Mouse (Mus musculus): ENCODE results near the gene Moap1.

Moap1 gene

GRCm38 (mm10) chr12:102705906-102706640 lies 37.4 kb downstream of the Moap1 start:
- DNase-seq (ENCODE audit: low read depth, low spot score), result peak; percentile 60

- DNase-seq (ENCODE audit: low read depth, low spot score), result peak; percentile 43
These were observed 38.1 kb downstream of the Moap1 start for GRCm38 (mm10) chr12:102705216-102705871.

- DNase-seq (ENCODE audit: low read depth, low spot score), result no peak
These were observed 38.8 kb downstream of the Moap1 start, which contains the start of gene Itpk1 for GRCm38 (mm10) chr12:102704457-102705198. Itpk1 (minus strand) TSS chr12:102704930.

GRCm38 (mm10) chr12:102703921-102704408 lies 39.5 kb downstream of the Moap1 start:
- DNase-seq (ENCODE audit: low read depth, low spot score), result no peak

GRCm38 (mm10) chr12:102703441-102703840 lies 40.0 kb downstream of the Moap1 start:
- DNase-seq (ENCODE audit: low read depth, low spot score), result no peak

- no peak for DNase-seq (ENCODE audit: low read depth, low spot score)
These were observed 40.4 kb downstream of the Moap1 start for GRCm38 (mm10) chr12:102703111-102703412.

- no peak for DNase-seq (ENCODE audit: low read depth, low spot score)
These were observed 40.9 kb downstream of the Moap1 start for GRCm38 (mm10) chr12:102702356-102703110.

GRCm38 (mm10) chr12:102701691-102702207 lies 41.7 kb downstream of the Moap1 start:
- no peak for DNase-seq (ENCODE audit: low read depth, low spot score)

- no peak for DNase-seq (ENCODE audit: low read depth, low spot score)
These were observed 43.0 kb downstream of the Moap1 start for GRCm38 (mm10) chr12:102700453-102700852.

GRCm38 (mm10) chr12:102699156-102699555 lies 44.3 kb downstream of the Moap1 start:
- DNase-seq (ENCODE audit: low read depth, low spot score), result no peak

GRCm38 (mm10) chr12:102698089-102698684 lies 45.3 kb downstream of the Moap1 start:
- DNase-seq (ENCODE audit: low read depth, low spot score), result no peak

- no peak for DNase-seq (ENCODE audit: low read depth, low spot score)
These were observed 46.1 kb downstream of the Moap1 start for GRCm38 (mm10) chr12:102697381-102697780.

- no peak for DNase-seq (ENCODE audit: low read depth, low spot score)
These were observed 46.7 kb downstream of the Moap1 start for GRCm38 (mm10) chr12:102696635-102697354.

- peak; percentile 85 for DNase-seq (ENCODE audit: low read depth, low spot score)
These were observed 47.9 kb downstream of the Moap1 start for GRCm38 (mm10) chr12:102695369-102696239.

Measured in telencephalon, adult 2 months (tissue).